Mouse (Mus musculus) CH12.LX (cell line): ENCODE data around the gene Atmin.

Experiments used
- CTCF ChIP-seq, 2 experiments: IDR thresholded peaks in 1 of 2; conservative IDR thresholded peaks in 1 of 2; 2 replicates each; pipeline ENCODE4 v1.5.1; 2011 to 2012; ENCODE audit warnings: low read depth in 2 of 2, low read length in 2 of 2, improper control_type of control experiment in 1 of 2, inconsistent platforms in 1 of 2, mild to moderate bottlenecking in 1 of 2, moderate library complexity in 1 of 2
- EP300 ChIP-seq: IDR thresholded peaks from 2 replicates; pipeline ENCODE4 v1.6.1; 2011; ENCODE audit warnings: low read length, improper control_type of control experiment
- ZNF384 ChIP-seq: IDR thresholded peaks from 2 replicates; pipeline ENCODE4 v1.6.1; 2012; ENCODE audit warnings: low read depth, low read length, improper control_type of control experiment, inconsistent platforms

GRCm38 (mm10) chr8:116994016-116994716, 51.0 kb downstream of the Atmin start:
- TF ChIP-seq ZNF384: no peak
- TF ChIP-seq CTCF (conservative IDR thresholded peaks at IDR 0.05 in 1 of 2, IDR thresholded peaks at IDR 0.05 in 1 of 2; ENCODE audit: low read depth in 2 of 2, low read length in 2 of 2): no peak
- no peak for TF ChIP-seq EP300
